Mouse (Mus musculus) myocyte (in vitro differentiated cells): ENCODE results near the gene Slc37a2.

Source experiments
- E2F4 ChIP-seq: IDR thresholded peaks from one replicate; pipeline ENCODE4 v1.6.1; 2011; ENCODE audit warnings: mild to moderate bottlenecking, control low read depth, moderate library complexity; ENCODE audit not compliant: insufficient read depth
- POLR2A ChIP-seq: IDR thresholded peaks from one replicate; pipeline ENCODE4 v1.6.1; 2011; ENCODE audit warnings: low read depth, mild to moderate bottlenecking, control low read depth, moderate library complexity; ENCODE audit not compliant: insufficient read length

- TF ChIP-seq E2F4, result no peak
- TF ChIP-seq POLR2A, result no peak
These were observed 5.6 kb downstream of the Slc37a2 start for GRCm38 (mm10) chr9:37249976-37250375.
